Mouse (Mus musculus) ES-E14 (cell line): ENCODE results near the gene Suox. TPM values are rescaled to one million over a fixed set of nuclear protein-coding genes. Genes with fewer than 3 reads are reported as not detected.

ENCODE experiments used
- DNase-seq: peaks from one replicate; pipeline ENCODE4 v3.0.0-alpha.2; 2013; ENCODE audit warnings: low read depth, low spot score
- H3K27ac ChIP-seq: 2 replicates; pipeline ENCODE4 v1.5.1; 2012; ENCODE audit warnings: low read depth, mild to moderate bottlenecking, low read length, moderate library complexity, mixed read lengths; ENCODE audit not compliant: poor library complexity, insufficient read depth, severe bottlenecking
- H3K36me3 ChIP-seq: 2 replicates; pipeline ENCODE4 v1.6.1; 2012; ENCODE audit warnings: mild to moderate bottlenecking, low read length, moderate library complexity, mixed read lengths; ENCODE audit not compliant: control insufficient read depth, poor library complexity, insufficient read depth, severe bottlenecking
- H3K4me1 ChIP-seq, 2 experiments: fragments of 150-350 bp in 1 of 2; sonication (generic) in 1 of 2; 2 replicates each; pipeline ENCODE4 v1.6.1; 2012; ENCODE audit warnings: low read length in 2 of 2, mild to moderate bottlenecking in 1 of 2, mixed read lengths in 1 of 2; ENCODE audit not compliant: control insufficient read depth in 2 of 2, insufficient read depth in 2 of 2, poor library complexity in 1 of 2
- H3K4me3 ChIP-seq, 2 experiments: fragments of 150-350 bp in 1 of 2; sonication (generic) in 1 of 2; 2 replicates each; pipeline ENCODE4 v1.5.1; 2012; ENCODE audit warnings: low read length in 2 of 2, low read depth in 1 of 2, mild to moderate bottlenecking in 1 of 2, mixed read lengths in 1 of 2; ENCODE audit not compliant: insufficient read depth in 1 of 2, poor library complexity in 1 of 2, severe bottlenecking in 1 of 2
- H3K9ac ChIP-seq: 2 replicates; pipeline ENCODE4 v1.6.1; 2012; ENCODE audit warnings: low read depth, mild to moderate bottlenecking, low read length, mixed read lengths; ENCODE audit not compliant: poor library complexity, insufficient read depth, severe bottlenecking
- H3K9me3 ChIP-seq: fragments of 150-350 bp; sonication (generic); 2 replicates; pipeline ENCODE4 v1.6.1; 2012; ENCODE audit warnings: low read depth, mild to moderate bottlenecking, low read length; ENCODE audit not compliant: control insufficient read depth, insufficient read depth
- CHD2 ChIP-seq: IDR thresholded peaks from 2 replicates; pipeline ENCODE4 v1.6.1; 2014; ENCODE audit warnings: mild to moderate bottlenecking, low read depth, low read length, inconsistent platforms
- HCFC1 ChIP-seq: IDR thresholded peaks from 2 replicates; pipeline ENCODE4 v1.6.1; 2012; ENCODE audit warnings: low read length, inconsistent platforms, borderline replicate concordance; ENCODE audit not compliant: insufficient read depth
- MAFK ChIP-seq: IDR thresholded peaks from 2 replicates; pipeline ENCODE4 v1.6.1; 2014; ENCODE audit warnings: mild to moderate bottlenecking, low read depth, low read length, inconsistent platforms; ENCODE audit not compliant: insufficient read depth
- ZC3H11A ChIP-seq: IDR thresholded peaks from 2 replicates; pipeline ENCODE4 v1.6.1; 2012; ENCODE audit warnings: low read depth, mild to moderate bottlenecking, inconsistent platforms, low read length, borderline replicate concordance
- ZNF384 ChIP-seq: IDR thresholded peaks from 2 replicates; pipeline ENCODE4 v1.6.1; 2012; ENCODE audit warnings: low read depth, low read length, inconsistent platforms
- in situ Hi-C, 2 experiments: fragments of 600-800 bp; cut with MboI; formaldehyde crosslinking; loops; one replicate each; pipeline ENCODE4 v1.15.1; 2025; ENCODE audit warnings: low sequenced_read_pairs in 2 of 2, inconsistent platforms in 1 of 2; ENCODE audit not compliant: unreplicated experiment in 2 of 2
- total RNA-seq: library from RNA; depleted of rRNA; stranded (reverse); fragments of 300-350 nt; gene quantifications from 2 replicates; pipeline ENCODE4 v1.2.3, GENCODE M21; 2012

Suox gene
- total RNA-seq, 1 experiment, result 7.4 TPM

DNA sequence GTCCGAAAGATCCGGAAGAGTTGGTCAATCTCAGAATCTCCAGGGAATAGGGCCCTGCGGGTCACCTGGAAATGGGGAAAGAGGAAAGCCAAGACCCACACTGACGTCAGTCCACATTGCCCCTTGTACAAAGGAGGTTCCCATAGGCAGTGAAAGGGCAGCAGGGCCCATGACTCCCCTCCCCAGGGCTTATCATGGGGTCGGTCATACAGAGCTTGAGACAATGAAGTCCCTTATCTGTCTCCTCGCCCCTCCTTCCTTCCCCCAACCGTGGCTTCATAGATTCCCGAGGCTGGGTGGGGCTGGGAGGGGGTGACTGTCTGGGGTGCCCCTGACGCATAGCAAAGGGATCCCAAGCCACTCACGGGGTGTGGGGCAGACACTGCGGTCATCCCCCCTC lies 25.7 kb upstream of the Suox start:
- Histone ChIP-seq H3K9me3 (no peaks in the 10 kb centered on the region), H3K4me1 (peaks cover 7 to 9% of the 10 kb centered on the region in 2 experiments; a peak in 3 of 4 replicates), H3K4me3 (no peak overlapping the region), H3K9ac (peak overlapping the region; percentile 20; the same call in 1 of the 2 replicates), H3K27ac (no peak overlapping the region), H3K36me3 (peaks cover 27% of the 10 kb centered on the region)
- TF ChIP-seq CHD2 (no peak), MAFK (no peak)
- in situ Hi-C loops, result no loop called here
- no peak for DNase-seq

DNA sequence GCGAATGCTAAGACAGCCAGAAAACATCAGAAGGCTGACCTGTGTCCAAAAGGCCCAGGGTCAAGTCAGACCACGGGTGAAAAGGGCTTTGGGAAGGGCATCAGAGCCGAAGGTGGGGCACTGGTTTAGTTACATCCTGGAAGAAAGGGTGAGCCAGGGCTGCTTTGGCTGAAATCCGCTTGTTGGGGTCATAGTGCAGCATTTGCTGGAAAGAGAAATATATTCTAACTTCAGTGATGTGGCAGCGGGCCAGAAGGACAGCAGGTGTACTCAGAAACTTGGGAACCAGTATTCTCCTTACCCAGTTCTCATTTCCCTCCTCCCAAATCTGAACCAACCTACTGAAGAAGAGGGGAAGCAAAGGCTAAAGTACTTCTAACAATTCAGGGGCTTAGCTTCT lies 25.1 kb upstream of the Suox start:
- Histone ChIP-seq H3K4me1 (peaks cover 7 to 9% of the 10 kb centered on the region in 2 experiments; a peak in 3 of 4 replicates), H3K9me3 (no peaks in the 10 kb centered on the region), H3K36me3 (peaks cover 27% of the 10 kb centered on the region), H3K9ac (no peak overlapping the region), H3K27ac (no peak overlapping the region), H3K4me3 (no peak overlapping the region)
- in situ Hi-C loops, result no loop called here
- TF ChIP-seq MAFK (no peak), ZC3H11A (no peak), ZNF384 (no peak), CHD2 (no peak), HCFC1 (no peak)
- DNase-seq, result no peak

DNA sequence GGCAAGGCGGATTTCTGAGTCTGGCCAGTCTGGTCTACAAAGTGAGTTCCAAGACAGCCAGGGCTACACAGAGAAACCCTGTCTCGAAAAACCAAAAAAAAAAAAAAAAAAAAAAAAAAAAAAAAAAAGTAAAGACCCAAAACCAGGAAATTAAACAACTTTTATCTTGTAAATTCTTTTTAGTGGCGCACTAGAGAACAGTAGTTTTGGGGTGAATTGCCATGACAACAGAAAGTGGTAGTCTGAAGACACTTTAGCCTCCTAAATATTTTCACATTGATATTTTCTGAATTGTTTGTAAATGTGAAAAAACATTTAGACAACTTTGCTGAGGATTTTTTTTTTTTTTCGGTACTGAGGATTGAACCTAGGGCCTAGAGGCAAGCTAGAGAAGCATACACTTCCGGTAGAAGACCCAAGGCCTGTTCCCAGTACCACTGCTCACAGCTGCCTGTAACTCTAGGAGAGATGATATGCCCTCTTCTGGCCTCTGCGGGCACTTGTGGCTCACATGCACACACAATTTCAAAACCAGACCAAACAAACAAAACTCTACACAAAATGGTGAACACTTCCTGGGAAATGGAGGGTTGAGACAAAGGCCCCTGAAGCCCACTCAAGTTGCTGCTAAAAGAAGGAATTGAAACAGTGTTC lies 23.3 kb upstream of the Suox start:
- Histone ChIP-seq H3K9ac (peak overlapping the region; percentile 24; the same call in 1 of the 2 replicates), H3K9me3 (no peaks in the 10 kb centered on the region), H3K27ac (peak overlapping the region; percentile 45; the same call in 1 of the 2 replicates), H3K36me3 (peaks cover 25% of the 10 kb centered on the region), H3K4me1 (peaks cover 4 to 5% of the 10 kb centered on the region in 2 experiments; a peak in 3 of 4 replicates), H3K4me3 (no peak overlapping the region; a peak in 1 of 4 replicates)
- TF ChIP-seq ZNF384 (peak; percentile 91), CHD2 (no peak)
- no peak for DNase-seq
- in situ Hi-C loops, result no loop called here

DNA sequence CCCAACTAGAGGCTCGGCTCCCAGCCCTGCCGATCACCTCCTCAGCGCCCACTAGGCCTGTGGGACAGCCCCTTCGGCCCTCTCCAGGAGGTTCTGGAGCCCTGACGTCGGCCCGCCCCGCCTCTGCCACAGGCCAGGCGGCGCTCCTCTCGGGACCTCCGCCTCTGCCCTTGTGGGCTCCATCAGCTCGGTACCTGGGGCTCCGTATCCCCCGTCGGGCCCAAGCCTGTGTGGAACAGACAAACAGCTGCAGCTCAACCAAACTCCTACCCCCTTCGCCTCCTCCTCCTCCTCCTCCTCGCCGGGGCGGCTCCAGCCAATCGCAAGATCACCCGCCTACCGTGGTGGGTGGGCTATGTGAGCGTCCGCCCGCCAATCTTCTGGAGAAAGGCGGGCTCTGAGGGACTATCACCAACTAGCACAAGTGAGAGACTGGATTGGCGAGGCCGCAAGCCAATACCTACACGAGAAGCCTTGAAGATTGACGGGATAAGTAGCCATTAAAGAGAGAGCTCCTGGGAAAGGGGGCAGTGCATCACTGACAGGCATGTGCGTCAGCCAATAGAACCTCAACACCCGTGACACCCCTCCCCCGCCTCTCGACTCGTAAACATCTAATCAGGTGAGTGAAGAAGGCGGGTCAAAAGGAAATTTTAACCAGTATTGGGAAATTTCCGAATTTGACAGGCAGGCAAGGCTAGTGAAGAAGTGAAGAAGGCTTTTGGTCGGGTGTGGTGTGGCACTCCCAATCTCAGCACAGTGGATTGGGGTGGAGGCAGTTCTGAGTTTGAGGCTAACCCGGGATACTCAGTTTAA lies 22.3 kb upstream of the Suox start, which contains the start of gene Rab5b:
Gene Rab5b (minus strand): TSS at position 273 of the 816 bp plus-strand sequence.
- in situ Hi-C loops, result no loop called here
- H3K9ac ChIP-seq, result peak within 1 kb of the TSS; percentile 79
- H3K36me3 ChIP-seq, result peaks cover 22% of the 10 kb centered on the region
- H3K4me1 ChIP-seq, result peaks cover 2 to 5% of the 10 kb centered on the region in 2 experiments; a peak in 2 of 4 replicates
- H3K9me3 ChIP-seq, result no peaks in the 10 kb centered on the region
- peak; percentile 100 for DNase-seq
- peak within 1 kb of the TSS; percentile 58 for H3K27ac ChIP-seq
- H3K4me3 ChIP-seq, result peak within 1 kb of the TSS; percentile 75 to 83
- TF ChIP-seq MAFK, result no peak
- no peak for TF ChIP-seq ZNF384
- TF ChIP-seq CHD2, result peak; percentile 100
